Mouse (Mus musculus) heart, adult 18-20 months (tissue): Measurements from ENCODE around the gene Cdkl3. TPM values are rescaled to one million over a fixed set of nuclear protein-coding genes. Genes with fewer than 3 reads are reported as not detected.
A peak's percentile ranks its signal among the peaks of the same experiment; 100 is the strongest.

Source experiments
- DNase-seq, 2 experiments: peaks; one replicate each; pipeline ENCODE4 v3.0.0; 2021 to 2022; ENCODE audit warnings: mixed read lengths in 1 of 2
- long read RNA-seq, 2 experiments: library from polyadenylated mRNA; stranded (forward); transcript quantifications; one replicate each; pipeline ENCODE4 v2.0.0; 2021
- total RNA-seq, 2 experiments: library from RNA; stranded (reverse); gene quantifications; 2 replicates each; pipeline ENCODE4 v1.2.3; 2021

Gene Cdkl3
- total RNA-seq: 1 to 10 TPM; 3.6 to 5.1 TPM
- long read RNA-seq, experiment 1, partial matches to known transcripts: 0 of 5 reads
- long read RNA-seq, experiment 1, other reads (novel, unspliced or antisense): 5 of 5 reads
- long read RNA-seq, experiment 2, partial matches to known transcripts: 0 of 1 reads
- long read RNA-seq, experiment 2, other reads (novel, unspliced or antisense): 1 of 1 reads

- DNase-seq: peak; percentile 95 to 98
Measured at GRCm38 (mm10) chr11:52003772-52004528, at the start of gene Cdkl3. Cdkl3 (plus strand) TSS chr11:52004221.

- no peak for DNase-seq
Measured at GRCm38 (mm10) chr11:51956112-51956511, 47.9 kb upstream of the Cdkl3 start.

- no peak for DNase-seq
Measured at GRCm38 (mm10) chr11:51957760-51958159, 46.3 kb upstream of the Cdkl3 start.

GRCm38 (mm10) chr11:51959511-51959910, 44.5 kb upstream of the Cdkl3 start:
- DNase-seq: no peak

- no peak for DNase-seq
Measured at GRCm38 (mm10) chr11:51960061-51960460, 44.0 kb upstream of the Cdkl3 start.

GRCm38 (mm10) chr11:51960967-51961471, 43.0 kb upstream of the Cdkl3 start:
- DNase-seq: peak; percentile 40 to 47

GRCm38 (mm10) chr11:51961761-51962160, 42.3 kb upstream of the Cdkl3 start:
- no peak for DNase-seq

- no peak for DNase-seq
Measured at GRCm38 (mm10) chr11:51962277-51962676, 41.7 kb upstream of the Cdkl3 start.

- DNase-seq: no peak
Measured at GRCm38 (mm10) chr11:51966651-51967050, 37.4 kb upstream of the Cdkl3 start.

- DNase-seq: peak; percentile 95 to 100
Measured at GRCm38 (mm10) chr11:51967443-51968401, 36.3 kb upstream of the Cdkl3 start, which contains the start of gene Cdkn2aipnl. Cdkn2aipnl (plus strand) TSS chr11:51967661.

- DNase-seq: peak in 1 of 2 experiments; percentile 10
Measured at GRCm38 (mm10) chr11:51968896-51969295, 35.1 kb upstream of the Cdkl3 start.

- no peak for DNase-seq
Measured at GRCm38 (mm10) chr11:51969511-51969910, 34.5 kb upstream of the Cdkl3 start.

GRCm38 (mm10) chr11:51971644-51972043, 32.4 kb upstream of the Cdkl3 start:
- DNase-seq: no peak

GRCm38 (mm10) chr11:51999611-52000289, 4.3 kb upstream of the Cdkl3 start:
- DNase-seq: peak; percentile 84

GRCm38 (mm10) chr11:52000290-52000962, 3.6 kb upstream of the Cdkl3 start, which contains the start of gene Ube2b:
Ube2b (minus strand) TSS chr11:52000762.
- peak; percentile 96 to 97 for DNase-seq

GRCm38 (mm10) chr11:52001341-52001740, 2.7 kb upstream of the Cdkl3 start:
- no peak for DNase-seq

- DNase-seq: no peak
Measured at GRCm38 (mm10) chr11:52001861-52002260, 2.2 kb upstream of the Cdkl3 start.

GRCm38 (mm10) chr11:52002842-52003504, 1.0 kb upstream of the Cdkl3 start:
- no peak for DNase-seq

- DNase-seq: no peak
Measured at GRCm38 (mm10) chr11:52003505-52003771, 583 bp upstream of the Cdkl3 start.

- no peak for DNase-seq
Measured at GRCm38 (mm10) chr11:52005586-52005985, 1.6 kb downstream of the Cdkl3 start.

- no peak for DNase-seq
Measured at GRCm38 (mm10) chr11:52011011-52011410, 7.0 kb downstream of the Cdkl3 start.
